Mouse (Mus musculus) liver, embryonic 14.5 days (tissue): ENCODE results near the gene Col16a1. TPM values are rescaled to one million over a fixed set of nuclear protein-coding genes. Genes with fewer than 3 reads are reported as not detected.
A peak's percentile ranks its signal among the peaks of the same experiment; 100 is the strongest.

ENCODE experiments used
- ATAC-seq: fragments of 200-750 bp; cut with Nextera tagmentation; 2 replicates; pipeline ENCODE4 v1.8.0; 2017; ENCODE audit warnings: moderate number of reproducible peaks, mild to moderate bottlenecking, moderate library complexity; ENCODE audit not compliant: insufficient read depth
- DNase-seq, 3 experiments: peaks; one replicate each; pipeline ENCODE4 v3.0.0-alpha.2; 2012 to 2013; ENCODE audit warnings: low read depth in 3 of 3, low spot score in 3 of 3
- H3K27ac ChIP-seq: fragments of 300-500 bp; sonication (generic); 2 replicates; pipeline ENCODE4 v1.5.1; 2014; ENCODE audit warnings: moderate library complexity, mild to moderate bottlenecking, control low read depth, inconsistent platforms
- H3K27me3 ChIP-seq: fragments of 300-500 bp; sonication (generic); 2 replicates; pipeline ENCODE4 v1.6.1; 2014; ENCODE audit warnings: mild to moderate bottlenecking, low read length, moderate library complexity; ENCODE audit not compliant: control insufficient read depth, insufficient read depth
- H3K36me3 ChIP-seq: fragments of 300-500 bp; sonication (generic); replicated peaks from 2 replicates; pipeline ENCODE4 v1.6.1; 2014; ENCODE audit warnings: low read depth; ENCODE audit not compliant: control insufficient read depth, insufficient read depth
- H3K4me1 ChIP-seq, 2 experiments: fragments of 200-500 bp in 1 of 2; fragments of 300-500 bp in 1 of 2; sonication (generic) in 1 of 2; replicated peaks; 2 replicates each; pipeline ENCODE4 v1.6.1; 2012 to 2014; ENCODE audit warnings: antibody characterized with exemption in 1 of 2, inconsistent platforms in 1 of 2, low read length in 1 of 2; ENCODE audit not compliant: control insufficient read depth in 2 of 2, insufficient read depth in 2 of 2
- H3K4me2 ChIP-seq: fragments of 300-500 bp; sonication (generic); 2 replicates; pipeline ENCODE4 v1.6.1; 2014; ENCODE audit warnings: low read depth, mild to moderate bottlenecking, control low read depth, moderate library complexity
- H3K4me3 ChIP-seq, 2 experiments: fragments of 200-500 bp in 1 of 2; fragments of 300-500 bp in 1 of 2; sonication (generic) in 1 of 2; 2 replicates each; pipeline ENCODE4 v1.5.1; 2012 to 2014; ENCODE audit warnings: low read depth in 2 of 2, low read length in 2 of 2, mild to moderate bottlenecking in 2 of 2, control low read depth in 1 of 2, inconsistent platforms in 1 of 2, moderate library complexity in 1 of 2; ENCODE audit not compliant: insufficient read depth in 1 of 2
- H3K9ac ChIP-seq: fragments of 300-500 bp; sonication (generic); replicated peaks from 2 replicates; pipeline ENCODE4 v1.6.1; 2014; ENCODE audit warnings: mild to moderate bottlenecking, control low read depth, moderate library complexity
- H3K9me3 ChIP-seq: fragments of 300-500 bp; sonication (generic); 2 replicates; pipeline ENCODE4 v1.6.1; 2016; ENCODE audit warnings: low read length, mixed read lengths; ENCODE audit not compliant: control insufficient read depth
- CTCF ChIP-seq: IDR thresholded peaks from 2 replicates; pipeline ENCODE4 v1.5.1; 2016; ENCODE audit warnings: antibody characterized with exemption, low read depth, control low read depth
- EP300 ChIP-seq: IDR thresholded peaks from 2 replicates; pipeline ENCODE4 v1.6.1; 2016; ENCODE audit warnings: antibody characterized with exemption, low read depth
- WGBS: fragments of 180-500 bp; shearing (Covaris S2); extraction: QIAGEN DNeasy Blood & Tissue Kit; methylation state at CpG from one replicate; pipeline ENCODE4 v1.1.7; 2014; ENCODE audit not compliant: insufficient replicate concordance; 5-methylcytosine and 5-hydroxymethylcytosine counted together
- polyA plus RNA-seq, 2 experiments: library from polyadenylated mRNA; depleted of rRNA in 1 of 2; stranded (reverse) in 1 of 2; unstranded in 1 of 2; fragments of >200 nt; fragmentation: Nextera tagmentation in 1 of 2; extraction: Ambion mirVana in 1 of 2; gene quantifications; 2 replicates each; pipeline versions ENCODE4 v1.2.1 to v1.2.3; 2012 to 2014

The Col16a1 gene
- polyA plus RNA-seq, 2 experiments, result 1.5 to 3.0 TPM

DNA sequence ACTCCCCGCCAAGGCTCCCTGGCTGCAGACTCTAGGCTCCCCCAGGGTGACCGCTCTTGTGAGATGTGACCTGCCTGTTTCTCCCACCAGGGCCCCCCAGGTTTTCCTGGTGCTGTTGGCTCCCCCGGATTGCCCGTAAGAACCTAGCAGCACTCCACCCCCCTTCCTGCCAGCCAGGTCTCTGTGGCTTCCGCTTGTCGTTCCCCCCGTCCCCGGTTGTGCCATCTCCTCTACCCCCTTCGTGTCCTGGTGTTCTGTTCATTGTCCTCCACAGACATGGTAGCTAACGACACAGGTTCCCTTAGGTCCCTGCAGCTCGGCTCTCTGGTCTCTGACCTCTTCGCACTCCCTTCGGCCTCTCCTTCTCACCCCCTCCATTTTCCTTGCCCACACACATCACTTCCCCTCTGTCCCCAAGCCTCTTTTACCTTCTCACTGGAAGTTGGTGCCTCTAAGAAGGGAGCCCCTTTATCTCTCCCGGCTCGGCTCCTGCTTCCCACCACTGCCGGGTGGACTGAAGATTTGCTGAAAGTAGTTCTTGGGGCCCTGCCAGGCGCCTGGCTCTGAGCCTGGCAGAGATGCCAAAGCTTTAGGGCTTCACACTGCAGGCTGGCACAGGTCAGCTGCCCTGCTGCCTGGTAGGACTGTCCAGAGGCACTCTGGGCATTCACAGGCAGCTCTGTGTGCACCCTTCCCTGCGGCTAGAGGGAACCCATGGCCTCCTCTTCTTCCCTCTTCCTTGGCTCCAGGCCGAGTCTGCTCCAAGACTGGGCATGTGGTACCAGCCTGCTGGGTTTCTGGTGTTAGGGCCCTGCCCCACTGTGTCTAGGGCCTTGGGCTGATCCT is 33.9 kb downstream of the Col16a1 start:
- Histone ChIP-seq H3K4me2 (no peak overlapping the region), H3K4me1 (no peaks in the 10 kb centered on the region), H3K9me3 (no peaks in the 10 kb centered on the region), H3K9ac (no peak overlapping the region), H3K27ac (no peak overlapping the region), H3K36me3 (no peaks in the 10 kb centered on the region), H3K4me3 (no peak overlapping the region), H3K27me3 (no peaks in the 10 kb centered on the region)
- WGBS, result 64% methylated on average over 19 of the region's 19 CpGs
- ATAC-seq, result no peak
- no peak for DNase-seq
- TF ChIP-seq CTCF (no peak), EP300 (no peak)

DNA sequence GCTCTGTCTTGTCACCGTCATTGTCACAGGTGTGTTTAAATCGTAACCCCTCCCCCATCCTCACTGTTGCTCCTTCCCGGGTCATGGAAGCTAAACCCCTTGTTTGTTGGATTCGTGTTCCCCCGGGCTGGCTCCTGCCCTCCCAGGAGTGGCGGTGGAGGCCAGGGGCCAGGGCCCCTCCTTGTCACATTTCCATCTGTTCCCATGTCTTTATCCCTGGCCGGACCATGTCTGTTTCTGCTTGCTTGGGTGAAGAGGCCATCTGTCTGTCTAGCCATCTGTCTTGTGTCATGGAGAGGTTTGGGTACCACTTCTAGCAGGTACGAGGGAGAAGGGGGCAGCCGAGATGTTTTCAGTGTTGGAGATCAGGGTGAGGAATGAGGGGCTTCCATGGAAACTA is 34.6 kb downstream of the Col16a1 start:
- ATAC-seq (no peak), DNase-seq (no peak)
- no peaks in the 10 kb centered on the region for H3K4me1 ChIP-seq
- no peak overlapping the region for H3K9ac ChIP-seq
- no peak overlapping the region for H3K4me2 ChIP-seq
- H3K4me3 ChIP-seq, result no peak overlapping the region
- no peaks in the 10 kb centered on the region for H3K9me3 ChIP-seq
- WGBS, result 47% methylated on average over 9 of the region's 9 CpGs
- TF ChIP-seq CTCF, result no peak
- no peak for TF ChIP-seq EP300
- no peaks in the 10 kb centered on the region for H3K36me3 ChIP-seq
- no peak overlapping the region for H3K27ac ChIP-seq
- H3K27me3 ChIP-seq, result no peaks in the 10 kb centered on the region

- Histone ChIP-seq H3K9me3 (no peaks in the 10 kb centered on the region), H3K27me3 (no peaks in the 10 kb centered on the region; the same call in 1 of the 2 replicates), H3K36me3 (no peaks in the 10 kb centered on the region), H3K9ac (no peak overlapping the region), H3K27ac (no peak overlapping the region), H3K4me2 (no peak overlapping the region), H3K4me1 (no peaks in the 10 kb centered on the region), H3K4me3 (no peak overlapping the region)
- ATAC-seq, result no peak
- 46% methylated on average over 7 of the region's 7 CpGs for WGBS
- DNase-seq, result no peak
- no peak for TF ChIP-seq CTCF
- TF ChIP-seq EP300, result no peak
These were observed 36.8 kb downstream of the Col16a1 start for GRCm38 (mm10) chr4:130084331-130084945.

GRCm38 (mm10) chr4:130085246-130085820 is 37.7 kb downstream of the Col16a1 start:
- TF ChIP-seq CTCF (no peak), EP300 (no peak)
- Histone ChIP-seq H3K36me3 (no peaks in the 10 kb centered on the region), H3K4me2 (no peak overlapping the region), H3K27ac (no peak overlapping the region), H3K27me3 (no peaks in the 10 kb centered on the region; the same call in 1 of the 2 replicates), H3K9ac (no peak overlapping the region), H3K9me3 (no peaks in the 10 kb centered on the region), H3K4me1 (no peaks in the 10 kb centered on the region), H3K4me3 (no peak overlapping the region)
- 58% methylated on average over 12 of the region's 12 CpGs for WGBS
- no peak for DNase-seq
- no peak for ATAC-seq

GRCm38 (mm10) chr4:130087293-130087692 is 39.7 kb downstream of the Col16a1 start:
- Histone ChIP-seq H3K4me3 (no peak overlapping the region), H3K27ac (no peak overlapping the region), H3K9ac (no peak overlapping the region), H3K27me3 (no peaks in the 10 kb centered on the region; the same call in 1 of the 2 replicates), H3K4me2 (no peak overlapping the region), H3K9me3 (no peaks in the 10 kb centered on the region), H3K4me1 (no peaks in the 10 kb centered on the region), H3K36me3 (no peaks in the 10 kb centered on the region)
- 10% methylated on average over 7 of the region's 7 CpGs for WGBS
- DNase-seq, result peak; percentile 28 to 40 (median 31)
- TF ChIP-seq CTCF, result peak; percentile 99
- TF ChIP-seq EP300, result no peak
- ATAC-seq, result no peak
